ENCODE assay signal across 12 mouse cellular contexts in the genomic region with DNA sequence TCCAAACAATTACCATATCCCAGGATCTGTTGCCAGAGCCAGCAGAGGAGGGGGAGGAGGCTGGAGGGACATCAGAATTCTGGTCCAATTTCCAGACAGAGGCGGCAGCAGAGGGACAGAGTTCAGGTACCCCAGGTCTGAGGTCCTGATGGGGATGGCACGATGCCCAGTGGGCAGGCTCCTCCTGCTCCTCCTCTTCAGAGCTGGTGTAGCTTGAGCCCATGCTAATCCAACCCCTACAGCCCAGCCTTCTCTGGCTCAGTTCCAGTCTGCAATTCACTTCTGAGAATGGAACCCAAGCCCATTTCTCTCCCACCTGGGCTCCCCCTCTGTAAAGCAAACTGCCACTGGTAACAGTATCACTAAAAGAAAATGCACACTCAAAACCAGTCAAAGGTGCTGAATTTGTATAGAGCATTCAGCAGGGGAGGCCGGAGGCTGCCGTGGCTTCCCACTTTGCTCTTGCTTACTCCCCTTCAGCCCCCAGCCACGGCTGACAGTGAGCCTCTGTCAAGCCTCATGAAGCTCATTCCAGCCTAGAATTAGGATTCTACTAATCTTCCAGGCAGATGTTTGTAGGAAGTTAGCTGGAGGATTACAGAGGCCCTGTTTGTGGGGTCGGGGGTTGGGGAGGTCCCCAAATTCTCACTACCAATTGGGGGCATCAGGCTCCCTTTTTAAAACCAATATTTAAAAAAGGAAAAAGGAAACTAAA. TPM values are rescaled to one million over a fixed set of nuclear protein-coding genes. Genes with fewer than 3 reads are reported as not detected.
DNase-seq lines count a peak whose midpoint lies in the region; ATAC-seq and TF ChIP-seq lines count a peak whose summit lies in the region.
"Had no signal": no experiment of that assay in that cellular context is flagged by ENCODE, and none has a peak within 500 bp of the region (broad histone marks: within the 10 kb centered on the region; RNA-seq: fewer than 3 reads in every experiment).

No protein-coding gene starts in this region.

- H3K79me2 ChIP-seq in heart, adult 2 months (replicated peaks; ENCODE audit: control insufficient read depth, insufficient read depth, low read length): no peaks in the 10 kb centered on the region

- H3K4me2 ChIP-seq in heart, embryonic 12.5 days: peak overlapping the region; percentile 4; the same call in 1 of the 2 replicates
- no peak overlapping the region for H3K4me2 ChIP-seq in lung, embryonic 14.5 days
- H3K4me2 ChIP-seq in embryonic facial prominence, embryonic 13.5 days: peak overlapping the region; percentile 77
- H3K4me2 ChIP-seq in intestine, postnatal 0 days (replicated peaks; ENCODE audit: low read depth): no peak overlapping the region
- H3K4me2 ChIP-seq: hindbrain, embryonic 15.5 days had no signal

- DNase-seq in heart, adult 2 months: no peak
- peak; percentile 68 for DNase-seq in lung, embryonic 14.5 days
- DNase-seq in lung, adult 18-20 months: no peak
- DNase-seq in kidney, postnatal 14 days: peak; percentile 90
- DNase-seq: gastrocnemius, postnatal 14 days had no signal

- H3K27me3 ChIP-seq in heart, embryonic 12.5 days (replicated peaks): peaks cover 8% of the 10 kb centered on the region; the same call in 1 of the 2 replicates
- no peaks in the 10 kb centered on the region for H3K27me3 ChIP-seq in heart, adult 2 months (ENCODE audit: control insufficient read depth, insufficient read depth, low read length)
- peaks cover 39% of the 10 kb centered on the region for H3K27me3 ChIP-seq in lung, embryonic 14.5 days (ENCODE audit: insufficient read depth, low read length)
- H3K27me3 ChIP-seq in embryonic facial prominence, embryonic 13.5 days: peaks cover 26% of the 10 kb centered on the region
- peaks cover 15% of the 10 kb centered on the region for H3K27me3 ChIP-seq in intestine, postnatal 0 days (replicated peaks; ENCODE audit: control insufficient read depth, insufficient read depth, low read length)

- WGBS in heart, embryonic 12.5 days: 60% methylated on average over 6 of the region's 6 CpGs
- WGBS in heart, adult 2 months: 73% methylated on average over 6 of the region's 6 CpGs
- WGBS in lung, embryonic 14.5 days: 53% methylated on average over 6 of the region's 6 CpGs
- WGBS in embryonic facial prominence, embryonic 13.5 days: 46% methylated on average over 6 of the region's 6 CpGs
- WGBS in intestine, postnatal 0 days: 68% methylated on average over 6 of the region's 6 CpGs

- TF ChIP-seq CTCF in heart, adult 2 months (IDR thresholded peaks at IDR 0.05): no peak
- TF ChIP-seq CTCF in lung, embryonic 14.5 days (IDR thresholded peaks at IDR 0.05; ENCODE audit: low read depth): no peak
- TF ChIP-seq CTCF in intestine, postnatal 0 days (IDR thresholded peaks at IDR 0.05; ENCODE audit: low read depth): no peak

- H3K9ac ChIP-seq in heart, embryonic 12.5 days: no peak overlapping the region
- H3K9ac ChIP-seq in heart, adult 2 months (ENCODE audit: low read depth, low read length): no peak overlapping the region
- H3K9ac ChIP-seq in lung, embryonic 14.5 days: no peak overlapping the region
- peak overlapping the region; percentile 27; the same call in 1 of the 2 replicates for H3K9ac ChIP-seq in embryonic facial prominence, embryonic 13.5 days
- H3K9ac ChIP-seq in intestine, postnatal 0 days (ENCODE audit: low read depth, low read length): no peak overlapping the region
- H3K9ac ChIP-seq: hindbrain, embryonic 15.5 days had no signal

- peaks cover 43% of the 10 kb centered on the region for H3K36me3 ChIP-seq in heart, embryonic 12.5 days
- H3K36me3 ChIP-seq in heart, adult 2 months (ENCODE audit: control insufficient read depth, insufficient read depth, low read length): peaks cover under 1% of the 10 kb centered on the region
- H3K36me3 ChIP-seq in lung, embryonic 14.5 days (ENCODE audit: insufficient read depth): peaks cover 50% of the 10 kb centered on the region
- peaks cover 45% of the 10 kb centered on the region for H3K36me3 ChIP-seq in embryonic facial prominence, embryonic 13.5 days
- peaks cover 49% of the 10 kb centered on the region for H3K36me3 ChIP-seq in intestine, postnatal 0 days (ENCODE audit: control insufficient read depth, insufficient read depth)

- no peak for ATAC-seq in heart, embryonic 12.5 days (ENCODE audit: insufficient number of reproducible peaks, low FRiP score)
- ATAC-seq in lung, embryonic 14.5 days (ENCODE audit: insufficient read depth): no peak
- no peak for ATAC-seq in embryonic facial prominence, embryonic 13.5 days (ENCODE audit: insufficient number of reproducible peaks, insufficient read depth, low FRiP score, low TSS enrichment, low read depth)
- ATAC-seq in granulocyte monocyte progenitor cell, adult 5-6 weeks (replicated peaks; ENCODE audit: poor library complexity, severe bottlenecking): no peak
- no peak for ATAC-seq in intestine, postnatal 0 days
- ATAC-seq: CD4-positive, CD25-positive, alpha-beta regulatory T cell, adult 4 months had no signal

- H3K4me3 ChIP-seq in heart, embryonic 12.5 days: no peak overlapping the region
- H3K4me3 ChIP-seq in heart, adult 2 months: no peak overlapping the region
- H3K4me3 ChIP-seq in lung, embryonic 14.5 days (ENCODE audit: low read depth, low read length): no peak overlapping the region
- H3K4me3 ChIP-seq in embryonic facial prominence, embryonic 13.5 days: peak overlapping the region; percentile 7; the same call in 1 of the 2 replicates
- no peak overlapping the region for H3K4me3 ChIP-seq in intestine, postnatal 0 days (ENCODE audit: low read depth, low read length)
- H3K4me3 ChIP-seq: hindbrain, embryonic 15.5 days had no signal

- TF ChIP-seq EP300 in heart, adult 2 months (IDR thresholded peaks at IDR 0.05; ENCODE audit: insufficient read depth, low read depth, low read length): no peak

- TF ChIP-seq POLR2A in heart, adult 2 months (IDR thresholded peaks at IDR 0.05; ENCODE audit: insufficient read depth, low read depth, low read length): no peak

- H3K4me1 ChIP-seq in heart, embryonic 12.5 days (replicated peaks): peaks cover 74% of the 10 kb centered on the region
- peaks cover 4% of the 10 kb centered on the region for H3K4me1 ChIP-seq in heart, adult 2 months (ENCODE audit: control insufficient read depth, insufficient read depth, low read length)
- H3K4me1 ChIP-seq in lung, embryonic 14.5 days (ENCODE audit: insufficient read depth): peaks cover 4% of the 10 kb centered on the region; the same call in 1 of the 2 replicates
- peaks cover 63% of the 10 kb centered on the region for H3K4me1 ChIP-seq in embryonic facial prominence, embryonic 13.5 days
- H3K4me1 ChIP-seq in intestine, postnatal 0 days (replicated peaks; ENCODE audit: control insufficient read depth, insufficient read depth, low read length): peaks cover 2% of the 10 kb centered on the region

- H3K27ac ChIP-seq in heart, embryonic 12.5 days (ENCODE audit: poor library complexity, severe bottlenecking): peak overlapping the region; percentile 55
- no peak overlapping the region for H3K27ac ChIP-seq in heart, adult 2 months
- H3K27ac ChIP-seq in lung, embryonic 14.5 days (ENCODE audit: low read depth): no peak overlapping the region
- H3K27ac ChIP-seq in embryonic facial prominence, embryonic 13.5 days: peak overlapping the region; percentile 78
- no peak overlapping the region for H3K27ac ChIP-seq in intestine, postnatal 0 days (ENCODE audit: low read depth, low read length)
- H3K27ac ChIP-seq: hindbrain, embryonic 15.5 days had no signal

- H3K9me3 ChIP-seq in heart, embryonic 12.5 days (replicated peaks): no peaks in the 10 kb centered on the region
- H3K9me3 ChIP-seq in lung, embryonic 14.5 days (ENCODE audit: low read depth, low read length): no peaks in the 10 kb centered on the region
- H3K9me3 ChIP-seq in embryonic facial prominence, embryonic 13.5 days: no peaks in the 10 kb centered on the region
- no peaks in the 10 kb centered on the region for H3K9me3 ChIP-seq in intestine, postnatal 0 days (ENCODE audit: control insufficient read depth)
- H3K9me3 ChIP-seq: hindbrain, embryonic 15.5 days had no signal

- intact Hi-C loops in heart, adult 2 months (cut with DNase I): no loop called here

RNA-seq across cellular contexts. Expression of gene Tmem200b, which starts 2.7 kb away (rescaled TPM):
- polyA plus RNA-seq in heart, embryonic 12.5 days (2016; fragmentation: Nextera tagmentation; extraction: Ambion mirVana): 6.9 and 8.2 TPM in 2 replicates
- 1 to 10 TPM; 7.3 to 7.4 TPM for total RNA-seq in heart, adult 2 months (2021)
- polyA plus RNA-seq in heart, adult 2 months (2012; rRNA removed): 6.9 and 10.4 TPM in 2 replicates
- polyA plus RNA-seq in lung, embryonic 14.5 days (2014; fragmentation: Nextera tagmentation; extraction: Ambion mirVana): 2.6 and 3.1 TPM in 2 replicates
- polyA plus RNA-seq in embryonic facial prominence, embryonic 13.5 days (2015; fragmentation: Nextera tagmentation; extraction: Ambion mirVana): 3.0 and 4.3 TPM in 2 replicates
- not detected in 2 replicates for total RNA-seq in granulocyte monocyte progenitor cell, adult 5-6 weeks (2014; fragmentation: Nextera tagmentation)
- not detected in 2 replicates for total RNA-seq in granulocyte monocyte progenitor cell, adult 5-6 weeks (2017)
- 1.3 and 1.7 TPM in 2 replicates for polyA plus RNA-seq in intestine, postnatal 0 days (2015; fragmentation: Nextera tagmentation; extraction: Ambion mirVana)
- total RNA-seq: common myeloid progenitor, adult 5-6 weeks had no signal
- polyA plus RNA-seq: CD4-positive, CD25-positive, alpha-beta regulatory T cell, adult 4 months had no signal

RNA-seq across cellular contexts. Expression of gene Srsf4, which starts 50.8 kb away (rescaled TPM):
- polyA plus RNA-seq in heart, embryonic 12.5 days (2016; fragmentation: Nextera tagmentation; extraction: Ambion mirVana): 86.1 and 87.1 TPM in 2 replicates
- 10 to 100 TPM; 31.9 to 34.9 TPM for total RNA-seq in heart, adult 2 months (2021)
- polyA plus RNA-seq in heart, adult 2 months (2012; rRNA removed): 20.4 and 22.4 TPM in 2 replicates
- 122 and 131 TPM in 2 replicates for polyA plus RNA-seq in lung, embryonic 14.5 days (2014; fragmentation: Nextera tagmentation; extraction: Ambion mirVana)
- 126 and 127 TPM in 2 replicates for polyA plus RNA-seq in embryonic facial prominence, embryonic 13.5 days (2015; fragmentation: Nextera tagmentation; extraction: Ambion mirVana)
- total RNA-seq in granulocyte monocyte progenitor cell, adult 5-6 weeks (2014; fragmentation: Nextera tagmentation): 62.0 and 78.5 TPM in 2 replicates
- total RNA-seq in granulocyte monocyte progenitor cell, adult 5-6 weeks (2017): 66.8 and 72.4 TPM in 2 replicates
- polyA plus RNA-seq in intestine, postnatal 0 days (2015; fragmentation: Nextera tagmentation; extraction: Ambion mirVana): 36.2 and 38.3 TPM in 2 replicates

Comparison
In these comparisons a context has a peak if more than half of its experiments do, and no peak if none do; other contexts are left out.
1. H3K27ac ChIP-seq: peak in heart, embryonic 12.5 days (single experiment) and embryonic facial prominence, embryonic 13.5 days (single experiment); none in heart, adult 2 months (single experiment), lung, embryonic 14.5 days (single experiment) and intestine, postnatal 0 days (single experiment).
2. DNase-seq: peak in lung, embryonic 14.5 days (single experiment) and kidney, postnatal 14 days (single experiment); none in heart, adult 2 months (0 of 2) and lung, adult 18-20 months (0 of 2).
3. H3K4me2 ChIP-seq: peak in heart, embryonic 12.5 days (single experiment) and embryonic facial prominence, embryonic 13.5 days (single experiment); none in lung, embryonic 14.5 days (single experiment) and intestine, postnatal 0 days (single experiment).